Mouse (Mus musculus) liver, embryonic 13.5 days (tissue): ENCODE results near the gene Vps13d. TPM values are rescaled to one million over a fixed set of nuclear protein-coding genes. Genes with fewer than 3 reads are reported as not detected.
A peak's percentile ranks its signal among the peaks of the same experiment; 100 is the strongest.

Source experiments
- ATAC-seq: fragments of 200-750 bp; cut with Nextera tagmentation; 2 replicates; pipeline ENCODE4 v1.8.0; 2017; ENCODE audit warnings: low read depth, mild to moderate bottlenecking, moderate number of reproducible peaks, moderate library complexity
- DNase-seq: peaks from one replicate; pipeline ENCODE4 v3.0.0; 2022
- H3K27ac ChIP-seq: fragments of 300-500 bp; sonication (generic); 2 replicates; pipeline ENCODE4 v1.5.1; 2015; ENCODE audit warnings: moderate library complexity, mild to moderate bottlenecking, inconsistent platforms
- H3K27me3 ChIP-seq: fragments of 300-500 bp; sonication (generic); 2 replicates; pipeline ENCODE4 v1.6.1; 2015; ENCODE audit warnings: mild to moderate bottlenecking, inconsistent platforms
- H3K36me3 ChIP-seq: fragments of 300-500 bp; sonication (generic); 2 replicates; pipeline ENCODE4 v1.6.1; 2015; ENCODE audit warnings: mild to moderate bottlenecking, inconsistent platforms
- H3K4me1 ChIP-seq: fragments of 300-500 bp; sonication (generic); replicated peaks from 2 replicates; pipeline ENCODE4 v1.6.1; 2015; ENCODE audit warnings: inconsistent platforms
- H3K4me2 ChIP-seq: fragments of 300-500 bp; sonication (generic); 2 replicates; pipeline ENCODE4 v1.6.1; 2015; ENCODE audit warnings: inconsistent platforms, mild to moderate bottlenecking, moderate library complexity
- H3K4me3 ChIP-seq: fragments of 300-500 bp; sonication (generic); replicated peaks from 2 replicates; pipeline ENCODE4 v1.5.1; 2015; ENCODE audit warnings: mild to moderate bottlenecking, inconsistent platforms
- H3K9ac ChIP-seq: fragments of 300-500 bp; sonication (generic); 2 replicates; pipeline ENCODE4 v1.6.1; 2015; ENCODE audit warnings: mild to moderate bottlenecking, inconsistent platforms
- H3K9me3 ChIP-seq: fragments of 300-500 bp; sonication (generic); replicated peaks from 2 replicates; pipeline ENCODE4 v1.6.1; 2016; ENCODE audit warnings: inconsistent platforms
- WGBS: fragments of 180-500 bp; shearing (Covaris S2); methylation state at CpG from one replicate; pipeline ENCODE4 v1.1.7; 2015; ENCODE audit not compliant: insufficient replicate concordance; 5-methylcytosine and 5-hydroxymethylcytosine counted together
- polyA plus RNA-seq: library from polyadenylated mRNA; unstranded; fragments of >200 nt; fragmentation: Nextera tagmentation; extraction: Ambion mirVana; gene quantifications from 2 replicates; pipeline ENCODE4 v1.2.1, GENCODE M21; 2015

Vps13d gene
- polyA plus RNA-seq, 1 experiment from 2014 or later = 3.5 TPM

DNA sequence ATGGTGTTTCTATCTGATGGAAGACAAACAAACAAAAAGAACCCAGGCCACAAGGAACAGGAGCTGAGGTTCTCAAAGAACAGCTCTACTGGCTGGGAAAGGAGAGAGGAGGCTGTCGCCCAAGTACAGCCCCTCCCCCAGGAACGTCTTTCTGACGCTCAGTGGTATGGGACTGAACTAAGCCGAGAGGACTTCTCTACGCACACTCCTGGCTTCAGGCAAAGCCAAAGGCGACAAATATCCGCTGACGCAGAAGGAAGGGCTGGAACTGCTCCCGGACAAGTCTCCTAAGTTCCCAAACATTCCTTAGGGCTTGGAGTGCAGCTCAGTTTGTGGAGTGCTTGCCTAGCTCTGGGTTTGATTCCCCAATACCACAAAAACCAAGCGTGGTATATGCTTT, 264.4 kb downstream of the Vps13d start:
- DNase-seq (no peak), ATAC-seq (peak; percentile 38; the same call in 1 of the 2 replicates)
- H3K27me3 ChIP-seq = no peaks in the 10 kb centered on the region
- H3K27ac ChIP-seq = no peak overlapping the region
- H3K9me3 ChIP-seq = no peaks in the 10 kb centered on the region
- no peak overlapping the region for H3K9ac ChIP-seq
- no peak overlapping the region for H3K4me3 ChIP-seq
- no peak overlapping the region for H3K4me2 ChIP-seq
- WGBS = 19% methylated on average over 10 of the region's 10 CpGs
- H3K4me1 ChIP-seq = 0 out of 2 replicates have a peak, but pooled peaks cover 9% of the 10 kb centered on the region
- H3K36me3 ChIP-seq = peaks cover 13% of the 10 kb centered on the region; the same call in 1 of the 2 replicates

GRCm38 (mm10) chr4:144929811-144930221, 265.0 kb downstream of the Vps13d start:
- ATAC-seq = no peak
- no peaks in the 10 kb centered on the region for H3K9me3 ChIP-seq
- 0 out of 2 replicates have a peak, but pooled peaks cover 9% of the 10 kb centered on the region for H3K4me1 ChIP-seq
- no peaks in the 10 kb centered on the region for H3K27me3 ChIP-seq
- 70% methylated on average over 1 of the region's 1 CpGs for WGBS
- no peak overlapping the region for H3K9ac ChIP-seq
- no peak overlapping the region for H3K4me3 ChIP-seq
- no peak for DNase-seq
- H3K27ac ChIP-seq = no peak overlapping the region
- no peak overlapping the region for H3K4me2 ChIP-seq
- H3K36me3 ChIP-seq = peaks cover 13% of the 10 kb centered on the region; the same call in 1 of the 2 replicates

DNA sequence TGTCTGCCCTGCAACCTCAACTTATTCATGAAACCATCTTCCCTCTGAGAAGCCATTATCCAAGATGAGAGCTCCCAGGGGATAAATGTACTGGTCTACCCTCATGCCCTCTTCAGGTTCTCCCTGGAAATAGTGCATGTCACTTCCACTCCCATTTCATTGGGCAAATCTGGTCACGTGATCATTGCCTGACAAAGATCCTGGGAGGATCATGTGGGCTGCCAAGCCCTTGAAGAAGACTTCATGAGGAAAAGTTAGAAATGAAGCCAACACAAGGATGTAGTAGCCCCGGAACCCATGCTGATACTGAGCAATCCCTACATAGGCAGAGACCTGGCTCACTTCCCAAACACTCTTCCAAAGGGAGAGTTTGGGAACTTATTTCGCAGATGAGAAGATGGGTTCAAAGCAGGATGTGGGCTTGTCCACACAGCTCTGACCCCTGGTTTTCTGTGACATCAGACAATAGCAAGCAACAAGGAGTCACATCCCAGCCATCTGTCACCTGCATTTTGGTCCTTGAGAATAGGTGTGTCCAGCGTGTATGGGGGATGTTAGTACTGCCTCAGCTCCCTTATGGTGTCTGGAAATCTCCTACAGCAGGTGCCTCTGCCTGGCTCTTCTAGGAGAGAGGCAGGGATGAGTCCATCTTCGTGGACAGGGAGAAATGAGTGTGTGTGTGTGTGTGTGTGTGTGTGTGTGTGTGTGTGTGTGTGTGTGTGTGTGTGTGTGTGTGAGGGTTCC, 265.9 kb downstream of the Vps13d start:
- DNase-seq = no peak

More for the DNA sequence above, 265.9 kb downstream of the Vps13d start:
- Histone ChIP-seq H3K36me3 (peaks cover 14% of the 10 kb centered on the region; the same call in 1 of the 2 replicates), H3K4me2 (no peak overlapping the region), H3K9ac (no peak overlapping the region), H3K9me3 (no peaks in the 10 kb centered on the region), H3K4me3 (no peak overlapping the region), H3K27ac (no peak overlapping the region), H3K27me3 (no peaks in the 10 kb centered on the region), H3K4me1 (0 out of 2 replicates have a peak, but pooled peaks cover 9% of the 10 kb centered on the region)
- 63% methylated on average over 5 of the region's 5 CpGs for WGBS
- no peak for ATAC-seq

Other genes with a start within 250 kb of the Vps13d start
- gene Tnfrsf1b, start 51.9 kb upstream of the Vps13d start, polyA plus RNA-seq = 4.1 and 4.8 TPM in 2 replicates
- 0.06 TPM in 1 of 2 replicates, not detected in the other for gene Tnfrsf8, start 120.2 kb upstream of the Vps13d start, polyA plus RNA-seq